Mouse (Mus musculus): ENCODE results near the gene Calb2.

Gene Calb2

DNA sequence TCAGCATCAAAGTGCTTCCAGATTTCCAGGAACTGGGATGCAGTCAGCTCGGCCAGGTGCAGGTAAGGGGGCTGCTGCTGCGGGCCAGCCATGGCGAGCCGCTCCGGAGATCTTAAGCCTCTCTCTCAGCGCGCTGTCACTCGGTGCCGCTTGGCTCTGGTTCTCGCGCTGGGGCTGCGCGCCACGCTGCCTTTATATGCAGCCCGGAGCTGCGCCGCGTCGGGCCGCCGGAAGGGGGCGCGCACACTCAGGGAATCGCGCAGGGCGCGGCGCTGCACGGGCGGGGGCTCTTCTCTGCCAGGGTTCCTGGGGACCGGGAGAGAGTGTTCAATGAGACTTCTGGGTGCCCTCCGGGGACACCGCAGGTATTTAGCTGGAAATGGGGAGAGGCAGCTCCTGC lies at the start of gene Calb2:
TSS of gene Calb2 (minus strand) at position 165 of the 400 bp plus-strand sequence.
- no peak for DNase-seq (ENCODE audit: low spot score in 2 of 2)

DNA sequence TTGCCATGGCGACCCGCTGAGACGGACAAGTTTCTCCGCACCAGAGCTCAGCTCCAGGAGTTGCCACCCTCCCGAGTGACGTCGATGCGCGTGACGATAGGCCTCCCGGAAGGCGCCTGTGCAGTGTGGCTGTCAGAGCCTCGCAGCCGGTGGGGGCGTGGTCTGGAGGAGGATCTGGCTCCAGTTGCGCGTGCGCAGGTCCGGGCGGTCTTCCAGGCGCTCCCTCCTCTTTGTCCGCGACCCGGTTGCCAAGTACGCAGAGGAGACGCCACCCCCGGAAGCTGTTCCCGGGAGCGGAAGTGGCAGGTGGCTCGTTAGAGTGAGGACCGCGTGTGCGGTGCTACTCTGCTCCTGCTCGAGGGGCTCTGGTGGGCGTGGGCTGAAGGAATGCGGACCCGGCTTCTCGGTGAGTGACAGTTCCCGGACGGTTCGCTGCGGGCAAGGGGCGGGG lies 49.7 kb upstream of the Calb2 start:
- DNase-seq (ENCODE audit: low spot score in 2 of 2): peak; percentile 97 to 99

DNA sequence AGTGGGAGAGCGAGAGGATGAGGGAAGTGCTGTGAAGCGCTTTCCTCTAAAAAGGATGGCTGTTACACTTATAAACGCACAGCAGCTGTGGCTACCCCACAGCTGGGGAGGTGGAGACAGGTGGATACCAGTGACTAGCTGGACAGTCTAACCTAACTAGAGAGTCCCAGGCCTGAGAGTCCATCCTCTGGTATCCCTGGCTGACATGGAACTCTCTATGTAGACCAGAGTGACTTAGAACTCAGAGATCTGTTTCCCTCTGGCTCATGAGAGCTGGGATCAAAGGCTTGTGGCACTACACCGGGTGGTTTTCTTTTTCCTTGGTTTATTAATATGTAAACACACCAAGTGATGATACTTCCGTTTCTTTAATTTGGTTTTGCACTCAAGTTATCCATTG lies 49.2 kb upstream of the Calb2 start:
- DNase-seq (ENCODE audit: low spot score in 2 of 2): no peak

DNA sequence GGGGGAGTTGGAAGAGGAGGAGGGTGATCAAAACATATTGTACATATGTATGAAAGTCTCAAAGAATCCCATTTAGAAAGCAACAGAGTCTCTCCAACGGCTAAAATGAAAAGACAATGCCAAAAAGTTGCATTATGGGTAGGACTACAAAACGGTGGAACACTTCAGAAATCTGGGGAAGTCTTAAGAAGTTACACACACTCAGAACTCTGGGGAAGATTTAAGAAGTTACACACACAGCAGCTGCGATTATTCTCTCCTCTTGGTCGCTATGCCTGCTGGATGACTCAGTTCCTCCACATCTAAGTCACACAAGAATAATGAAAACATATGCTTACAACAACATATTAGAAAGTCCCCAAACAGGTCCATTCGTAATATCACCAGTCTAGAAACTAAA lies 48.2 kb upstream of the Calb2 start:
- DNase-seq (ENCODE audit: low spot score in 2 of 2): no peak

- DNase-seq (ENCODE audit: low spot score in 2 of 2): no peak
Observed at GRCm38 (mm10) chr8:110215365-110215764, 47.4 kb upstream of the Calb2 start, which contains the start of gene Cmtr2. TSS of gene Cmtr2 (plus strand) at chr8:110215665.

- no peak for DNase-seq (ENCODE audit: low spot score in 2 of 2)
Observed at GRCm38 (mm10) chr8:110201806-110202205, 33.8 kb upstream of the Calb2 start.

- DNase-seq (ENCODE audit: low spot score in 2 of 2): no peak
Observed at GRCm38 (mm10) chr8:110196678-110197077, 28.7 kb upstream of the Calb2 start.

GRCm38 (mm10) chr8:110188961-110189750 lies 21.1 kb upstream of the Calb2 start:
- DNase-seq (ENCODE audit: low spot score in 2 of 2): no peak

GRCm38 (mm10) chr8:110185538-110185937 lies 17.5 kb upstream of the Calb2 start:
- no peak for DNase-seq (ENCODE audit: low spot score in 2 of 2)

DNA sequence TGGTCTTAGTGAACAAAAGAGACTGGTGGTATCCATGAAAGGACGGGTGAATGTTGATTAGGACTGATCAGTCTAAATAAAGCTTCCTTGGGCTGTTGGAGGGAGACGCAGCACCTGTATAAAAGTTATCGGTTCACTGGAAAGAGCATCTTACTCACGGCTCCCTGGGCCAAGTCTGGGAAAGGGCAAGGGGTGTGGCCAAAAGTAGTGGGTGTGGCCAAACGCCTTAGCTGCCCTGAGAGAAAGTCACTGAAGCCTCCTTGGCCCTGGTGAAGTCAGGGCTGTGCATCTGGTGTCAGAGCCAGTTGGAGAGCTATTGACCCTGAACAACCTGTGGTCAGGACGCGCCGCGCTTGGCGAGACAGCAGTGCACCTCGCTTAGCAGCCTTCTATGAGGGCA lies 15.7 kb upstream of the Calb2 start:
- no peak for DNase-seq (ENCODE audit: low spot score in 2 of 2)

DNA sequence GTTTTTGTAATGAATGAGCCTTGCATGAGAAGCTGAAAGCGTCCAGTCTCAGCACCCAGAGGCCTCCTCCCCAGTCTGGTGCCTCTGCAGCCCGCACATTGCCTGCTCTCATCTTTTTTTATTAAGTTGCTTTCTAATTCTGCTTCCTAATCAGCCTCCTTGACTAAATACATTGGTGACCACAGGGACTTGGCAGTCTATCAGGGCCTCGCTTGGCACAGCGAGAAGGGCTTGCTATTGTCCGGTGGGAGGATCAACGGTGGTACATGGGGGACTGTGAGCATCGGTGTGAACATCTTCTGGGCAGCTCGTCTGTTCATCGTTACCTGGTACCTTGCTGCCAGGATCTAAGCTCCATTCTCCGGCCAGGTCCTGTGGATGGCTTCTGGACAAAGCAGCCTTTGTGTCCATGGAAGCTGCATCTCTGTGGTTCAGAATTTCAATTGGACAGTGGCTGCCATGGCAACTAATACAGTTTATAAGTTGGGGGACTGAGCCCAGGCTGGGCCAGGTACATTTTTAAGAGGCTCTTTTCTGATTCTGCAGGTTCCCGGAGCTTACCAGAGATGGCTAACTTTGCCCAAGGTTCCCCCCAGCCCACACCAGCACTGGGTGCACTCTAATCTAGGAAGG lies 14.8 kb upstream of the Calb2 start:
- no peak for DNase-seq (ENCODE audit: low spot score in 2 of 2)

- no peak for DNase-seq (ENCODE audit: low spot score in 2 of 2)
Observed at GRCm38 (mm10) chr8:110177359-110178155, 9.5 kb upstream of the Calb2 start.

- DNase-seq (ENCODE audit: low spot score in 2 of 2): no peak
Observed at GRCm38 (mm10) chr8:110174826-110175225, 6.8 kb upstream of the Calb2 start.

GRCm38 (mm10) chr8:110172161-110172560 lies 4.2 kb upstream of the Calb2 start:
- no peak for DNase-seq (ENCODE audit: low spot score in 2 of 2)

DNA sequence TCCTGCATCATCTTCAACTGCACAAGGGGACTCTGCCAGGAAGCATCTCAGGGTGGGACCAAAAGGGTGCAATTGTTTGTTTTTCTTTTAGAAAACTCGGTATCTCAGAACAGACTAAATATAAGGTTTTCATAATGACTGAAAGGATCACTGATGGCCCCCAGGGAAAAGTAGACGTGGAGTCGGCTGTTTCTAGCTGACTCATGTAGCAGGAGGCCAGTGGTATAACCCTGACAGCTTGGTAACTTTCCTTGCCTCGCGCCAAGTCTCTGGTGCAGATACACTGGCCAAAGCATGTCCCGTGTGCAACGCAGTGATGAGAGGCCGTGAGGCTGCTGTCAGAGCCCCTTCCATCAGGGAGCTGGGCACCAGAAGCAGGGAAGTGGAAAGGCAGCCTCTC lies 1.7 kb downstream of the Calb2 start:
- no peak for DNase-seq (ENCODE audit: low spot score in 2 of 2)

DNA sequence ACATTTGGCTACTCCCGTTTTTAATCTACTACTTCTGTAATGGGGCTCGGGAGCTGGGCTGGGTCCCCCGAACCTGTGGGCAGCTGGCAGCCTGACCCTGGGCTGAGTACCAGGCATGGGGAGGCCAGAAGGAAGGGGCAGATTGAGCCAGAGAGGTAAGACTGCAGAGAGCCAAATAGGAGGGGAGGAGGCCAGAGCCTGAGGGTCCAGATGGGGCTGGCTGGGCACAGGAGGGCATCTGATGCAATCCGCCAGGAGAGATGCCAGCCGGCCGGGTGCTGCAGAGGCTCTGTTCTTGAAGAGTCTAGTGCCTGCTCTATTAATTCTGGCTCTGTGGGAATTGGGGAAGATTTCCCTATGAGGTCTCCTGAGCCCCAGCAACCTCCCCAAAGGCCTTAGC lies 6.0 kb downstream of the Calb2 start:
- no peak for DNase-seq (ENCODE audit: low spot score in 2 of 2)

GRCm38 (mm10) chr8:110152951-110153350 lies 15.1 kb downstream of the Calb2 start:
- no peak for DNase-seq (ENCODE audit: low spot score in 2 of 2)

DNA sequence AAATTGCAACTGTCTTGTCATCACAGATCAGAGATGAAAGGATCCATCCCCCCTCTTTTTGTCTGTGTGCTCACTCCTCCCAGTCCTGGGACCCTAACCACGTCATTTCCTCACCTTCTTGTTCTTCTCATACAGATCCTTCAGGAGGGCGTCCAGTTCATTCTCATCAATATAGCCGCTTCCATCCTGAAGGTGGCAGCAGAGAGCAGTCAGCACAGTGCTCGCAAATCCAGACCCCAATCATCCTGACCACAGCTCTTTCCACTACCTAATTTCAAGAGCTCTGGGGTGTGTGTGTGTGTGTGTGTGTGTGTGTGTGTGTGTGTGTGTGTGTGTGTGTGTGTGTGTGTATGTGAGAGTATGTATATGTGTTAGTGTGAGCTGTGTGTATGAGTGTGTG lies 22.5 kb downstream of the Calb2 start:
- peak in 1 of 2 experiments; percentile 3 for DNase-seq (ENCODE audit: low spot score in 2 of 2)

DNA sequence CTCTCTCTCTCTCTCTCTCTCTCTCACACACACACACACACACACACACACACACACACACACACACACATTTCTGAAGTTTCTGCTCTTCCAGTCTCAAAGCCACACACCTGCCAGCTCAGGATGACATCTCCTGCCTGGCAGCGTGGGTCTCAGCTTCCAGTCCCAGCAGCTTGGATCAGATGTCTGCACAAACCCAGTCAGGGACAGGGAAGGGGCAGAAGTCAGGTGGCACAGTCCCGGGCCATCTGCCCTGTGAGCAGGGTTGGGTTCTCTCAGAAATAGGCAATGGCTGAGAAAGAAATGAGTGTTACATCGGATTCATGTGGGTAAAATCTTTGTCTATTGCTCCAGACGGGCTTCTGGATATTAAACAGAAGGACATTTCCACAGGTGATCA lies 27.2 kb downstream of the Calb2 start:
- no peak for DNase-seq (ENCODE audit: low spot score in 2 of 2)

DNA sequence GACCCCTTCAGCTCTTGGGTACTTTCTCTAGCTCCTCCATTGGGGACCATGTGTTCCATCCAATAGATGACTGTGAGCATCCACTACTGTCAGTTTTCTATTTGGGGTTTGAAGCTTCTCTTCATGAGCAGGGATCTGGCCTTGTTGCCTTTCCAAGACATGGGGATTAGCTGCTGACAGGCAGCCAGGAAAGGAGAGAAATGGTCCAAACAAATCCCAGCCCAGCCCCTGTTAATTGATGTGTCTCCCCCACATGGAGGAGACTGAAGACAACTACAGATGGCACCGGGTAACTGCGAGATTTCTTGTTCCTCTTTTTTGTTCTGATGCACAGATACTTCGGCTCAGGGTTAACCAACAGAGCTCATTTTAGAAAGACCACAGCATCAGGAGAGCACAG lies 27.9 kb downstream of the Calb2 start:
- DNase-seq (ENCODE audit: low spot score in 2 of 2): no peak

DNA sequence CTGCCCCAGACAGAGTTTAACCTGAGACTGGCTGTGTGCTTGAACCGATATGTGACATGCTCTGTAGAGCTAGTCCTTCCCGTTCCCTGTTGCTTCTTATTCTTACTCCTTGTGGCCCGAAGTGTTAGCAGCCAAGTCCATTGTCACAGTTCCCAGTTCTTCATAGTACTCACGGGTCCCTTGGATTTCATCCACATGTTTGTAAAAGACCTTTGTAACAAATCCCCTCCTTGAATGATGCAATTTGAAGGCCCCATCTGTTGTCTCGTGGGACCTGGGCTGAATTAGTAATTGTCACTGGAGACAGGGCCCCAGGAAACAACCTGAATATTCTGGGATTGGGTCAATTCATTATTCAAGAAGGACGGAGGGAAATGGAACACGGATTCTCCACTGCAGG lies 32.5 kb downstream of the Calb2 start:
- DNase-seq (ENCODE audit: low spot score in 2 of 2): no peak

DNA sequence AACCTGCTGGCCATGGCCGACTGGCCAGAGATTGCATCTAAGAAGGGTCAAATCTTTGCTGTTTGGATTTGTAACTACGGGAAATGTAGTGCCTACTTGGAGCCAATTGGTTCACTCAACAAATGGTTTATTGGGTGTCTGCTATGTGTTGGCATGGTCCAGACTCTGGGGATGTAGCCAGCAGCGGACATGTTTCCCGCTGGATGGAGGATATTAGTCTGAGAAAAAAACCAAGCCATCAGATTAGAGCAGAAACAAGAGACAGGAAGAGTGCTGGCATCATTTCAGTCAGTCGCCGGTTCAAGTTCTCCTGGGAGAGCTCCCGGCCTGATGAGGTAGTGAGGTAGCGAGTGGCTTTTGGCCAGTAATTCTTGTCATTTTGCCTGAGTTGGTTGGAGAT lies 33.8 kb downstream of the Calb2 start:
- DNase-seq (ENCODE audit: low spot score in 2 of 2): no peak

All from natural killer cell, adult 2 months (primary cell).